Mouse (Mus musculus): Measurements from ENCODE around the gene Nipsnap3b.

- TF ChIP-seq MYOG (IDR thresholded peaks at IDR 0.05; ENCODE audit: control insufficient read depth in 1 of 3, insufficient read depth in 1 of 3, insufficient read length in 2 of 3, low read depth in 2 of 3), result no peak
- no peak for TF ChIP-seq MYOD1 (IDR thresholded peaks at IDR 0.05; ENCODE audit: control insufficient read depth in 1 of 3, insufficient read length in 2 of 3, low read depth in 2 of 3)
- no peak for TF ChIP-seq TCF12 (IDR thresholded peaks at IDR 0.05; ENCODE audit: insufficient read depth, poor library complexity, severe bottlenecking)
- TF ChIP-seq POLR2A (IDR thresholded peaks at IDR 0.05; ENCODE audit: insufficient read length, low read depth), result no peak
- TF ChIP-seq POLR2AphosphoS2 (IDR thresholded peaks at IDR 0.05; ENCODE audit: insufficient read length, low read depth), result no peak
- no peak for TF ChIP-seq CEBPB (IDR thresholded peaks at IDR 0.05; ENCODE audit: insufficient read depth, poor library complexity, severe bottlenecking)
- no peak for TF ChIP-seq USF1 (IDR thresholded peaks at IDR 0.05; ENCODE audit: low read depth)
- TF ChIP-seq REST (IDR thresholded peaks at IDR 0.05; ENCODE audit: insufficient read depth, insufficient read length), result no peak
Measured at GRCm38 (mm10) chr4:53024397-53024796, 12.7 kb downstream of the Nipsnap3b start.
